Mouse (Mus musculus) hindbrain, embryonic 16.5 days (tissue): ENCODE data around the gene Dusp10. TPM values are rescaled to one million over a fixed set of nuclear protein-coding genes. Genes with fewer than 3 reads are reported as not detected.

Experiments used
- polyA plus RNA-seq: library from polyadenylated mRNA; unstranded; fragments of >200 nt; fragmentation: Nextera tagmentation; extraction: Ambion mirVana; gene quantifications from 2 replicates; pipeline ENCODE4 v1.2.1, GENCODE M21; 2015

Gene Dusp10
- polyA plus RNA-seq, 1 experiment from 2014 or later = 5.6 TPM

Other genes starting within 250 kb of the Dusp10 start
- gene 1700056E22Rik, start 21.0 kb downstream of the Dusp10 start, polyA plus RNA-seq = 0.72 and 1.1 TPM in 2 replicates